Mouse (Mus musculus) heart, embryonic 12.5 days (tissue): ENCODE results near the gene Gm21970. TPM values are rescaled to one million over a fixed set of nuclear protein-coding genes. Genes with fewer than 3 reads are reported as not detected.
A peak's percentile ranks its signal among the peaks of the same experiment; 100 is the strongest.

Experiments used
- ATAC-seq: fragments of 200-750 bp; cut with Nextera tagmentation; 2 replicates; pipeline ENCODE4 v1.8.0; 2017; ENCODE audit warnings: moderate TSS enrichment, moderate library complexity; ENCODE audit not compliant: insufficient number of reproducible peaks, low FRiP score
- H3K27ac ChIP-seq: fragments of 300-500 bp; sonication (generic); 2 replicates; pipeline ENCODE4 v1.5.1; 2016; ENCODE audit warnings: mild to moderate bottlenecking, moderate library complexity; ENCODE audit not compliant: poor library complexity, severe bottlenecking
- H3K27me3 ChIP-seq: fragments of 300-500 bp; sonication (generic); replicated peaks from 2 replicates; pipeline ENCODE4 v1.6.1; 2016; ENCODE audit warnings: mild to moderate bottlenecking, moderate library complexity
- H3K36me3 ChIP-seq: fragments of 300-500 bp; sonication (generic); 2 replicates; pipeline ENCODE4 v1.6.1; 2016; ENCODE audit warnings: mild to moderate bottlenecking, moderate library complexity
- H3K4me1 ChIP-seq: fragments of 300-500 bp; sonication (generic); replicated peaks from 2 replicates; pipeline ENCODE4 v1.6.1; 2016; ENCODE audit warnings: mild to moderate bottlenecking
- H3K4me2 ChIP-seq: fragments of 300-500 bp; sonication (generic); 2 replicates; pipeline ENCODE4 v1.6.1; 2016; ENCODE audit warnings: mild to moderate bottlenecking, moderate library complexity
- H3K4me3 ChIP-seq: fragments of 300-500 bp; sonication (generic); 2 replicates; pipeline ENCODE4 v1.5.1; 2016; ENCODE audit warnings: mild to moderate bottlenecking
- H3K9ac ChIP-seq: fragments of 300-500 bp; sonication (generic); 2 replicates; pipeline ENCODE4 v1.6.1; 2016; ENCODE audit warnings: mild to moderate bottlenecking, moderate library complexity
- H3K9me3 ChIP-seq: fragments of 300-500 bp; sonication (generic); replicated peaks from 2 replicates; pipeline ENCODE4 v1.6.1; 2016; ENCODE audit warnings: mild to moderate bottlenecking, moderate library complexity
- WGBS: fragments of 180-500 bp; shearing (Covaris S2); methylation state at CpG from one replicate; pipeline ENCODE4 v1.1.7; 2016; 5-methylcytosine and 5-hydroxymethylcytosine counted together
- polyA plus RNA-seq: library from polyadenylated mRNA; unstranded; fragments of >200 nt; fragmentation: Nextera tagmentation; extraction: Ambion mirVana; gene quantifications from 2 replicates; pipeline ENCODE4 v1.2.1, GENCODE M21; 2016

The Gm21970 gene
- polyA plus RNA-seq, 1 experiment from 2014 or later = not detected

DNA sequence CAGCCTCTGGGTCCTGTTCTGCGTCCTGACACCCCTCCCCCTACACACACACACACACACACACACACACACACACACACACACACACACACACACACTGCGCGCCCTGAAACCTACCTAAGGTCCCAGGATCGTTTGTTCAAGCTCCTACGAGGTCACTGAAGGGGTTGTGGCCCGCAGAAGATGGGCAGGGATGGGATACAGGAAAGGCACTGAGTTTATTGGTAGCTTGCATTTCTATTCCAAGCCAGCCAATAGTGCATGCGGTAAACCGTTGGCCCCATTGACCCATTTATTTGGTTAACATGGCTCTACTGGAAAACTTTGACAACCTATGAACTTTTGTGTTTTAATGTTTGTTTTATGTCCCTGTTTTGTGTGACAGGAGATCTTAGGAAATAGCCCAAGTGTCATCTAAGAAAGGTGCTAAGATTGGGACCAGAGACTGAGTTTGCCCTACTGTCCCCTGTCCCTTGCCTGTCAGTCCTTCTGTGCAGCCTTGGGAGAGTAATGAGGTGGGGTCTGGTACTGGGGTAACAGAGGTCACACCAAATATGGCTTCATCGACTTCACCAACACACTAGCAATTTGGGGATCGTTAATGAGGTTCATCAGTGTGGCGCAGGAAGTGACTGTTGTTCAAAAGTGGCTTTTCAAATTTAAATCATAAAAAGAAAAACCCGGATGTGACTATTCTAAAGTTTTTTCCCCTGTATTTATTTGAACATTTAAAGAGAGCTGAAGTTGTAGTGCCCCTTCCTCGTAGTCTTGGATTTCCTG lies 17.9 kb upstream of the Gm21970 start:
- Histone ChIP-seq H3K27ac (peak overlapping the region; percentile 93), H3K4me1 (peaks cover 29% of the 10 kb centered on the region), H3K4me3 (peak overlapping the region; percentile 78), H3K36me3 (peaks cover 15% of the 10 kb centered on the region), H3K4me2 (peak overlapping the region; percentile 88), H3K27me3 (no peaks in the 10 kb centered on the region), H3K9me3 (no peaks in the 10 kb centered on the region), H3K9ac (peak overlapping the region; percentile 84)
- ATAC-seq = peak; percentile 3; the same call in 1 of the 2 replicates
- 39% methylated on average over 12 of the region's 13 CpGs for WGBS

DNA sequence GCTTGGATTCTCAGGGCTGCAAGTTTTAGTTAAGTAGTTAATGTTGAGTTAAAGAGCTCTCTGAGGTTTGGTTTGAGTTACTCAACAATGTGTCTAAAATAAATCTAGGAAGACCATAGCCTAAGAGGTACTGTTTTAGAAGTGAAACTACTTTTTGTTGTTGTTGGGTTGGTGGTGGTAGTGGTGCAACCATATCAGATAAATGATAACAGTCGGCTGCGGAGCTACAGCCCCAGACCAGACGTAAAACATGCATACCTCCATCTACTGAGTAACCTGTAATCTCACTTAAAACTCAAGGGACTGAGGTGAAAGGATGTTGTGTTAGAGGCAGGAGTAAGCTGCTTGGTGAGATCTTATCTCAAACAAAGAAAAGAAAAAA lies 17.3 kb upstream of the Gm21970 start:
- Histone ChIP-seq H3K36me3 (peaks cover 15% of the 10 kb centered on the region), H3K4me3 (peak overlapping the region; percentile 78), H3K9ac (no peak overlapping the region), H3K27me3 (no peaks in the 10 kb centered on the region), H3K4me2 (peak overlapping the region; percentile 88; the same call in 1 of the 2 replicates), H3K9me3 (no peaks in the 10 kb centered on the region), H3K4me1 (peaks cover 35% of the 10 kb centered on the region), H3K27ac (no peak overlapping the region)
- no peak for ATAC-seq
- WGBS = 21% methylated on average over 3 of the region's 3 CpGs

DNA sequence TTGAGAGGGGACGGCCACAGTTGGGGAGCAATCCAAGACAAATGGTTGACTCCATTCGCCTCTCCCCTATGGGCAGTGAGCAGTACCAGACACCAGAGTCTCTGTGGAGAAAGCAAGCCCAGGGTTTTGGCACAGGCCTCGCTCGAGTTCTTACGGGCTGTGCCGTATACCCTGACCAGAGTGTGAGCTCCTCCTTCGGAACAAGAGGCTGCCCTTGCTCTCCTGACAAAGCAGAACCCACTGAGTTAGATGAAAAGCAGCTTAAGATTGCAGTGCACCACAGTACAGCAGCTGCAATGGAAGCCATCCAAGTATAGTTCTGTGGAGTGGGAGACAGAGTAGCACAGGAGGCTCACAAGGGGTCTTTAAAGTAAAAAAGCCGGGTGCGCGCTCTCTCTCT lies 14.8 kb upstream of the Gm21970 start:
- no peaks in the 10 kb centered on the region for H3K27me3 ChIP-seq
- no peak overlapping the region for H3K4me3 ChIP-seq
- 94% methylated on average over 10 of the region's 10 CpGs for WGBS
- ATAC-seq = no peak
- peaks cover 15% of the 10 kb centered on the region for H3K36me3 ChIP-seq
- no peak overlapping the region for H3K9ac ChIP-seq
- H3K4me2 ChIP-seq = no peak overlapping the region
- no peaks in the 10 kb centered on the region for H3K9me3 ChIP-seq
- H3K27ac ChIP-seq = no peak overlapping the region
- H3K4me1 ChIP-seq = peaks cover 41% of the 10 kb centered on the region

- H3K4me2 ChIP-seq = peak overlapping the region; percentile 56
- peaks cover 37% of the 10 kb centered on the region for H3K4me1 ChIP-seq
- H3K9ac ChIP-seq = 0 out of 2 replicates have a peak overlapping the region, but pooled peaks have one; percentile 2
- H3K27ac ChIP-seq = peak overlapping the region; percentile 36; the same call in 1 of the 2 replicates
- 49% methylated on average over 17 of the region's 17 CpGs for WGBS
- H3K36me3 ChIP-seq = peaks cover 17% of the 10 kb centered on the region
- H3K4me3 ChIP-seq = peak overlapping the region; percentile 33
- no peaks in the 10 kb centered on the region for H3K9me3 ChIP-seq
- ATAC-seq = no peak
- no peaks in the 10 kb centered on the region for H3K27me3 ChIP-seq
Measured at GRCm38 (mm10) chr16:91378431-91378986, 13.0 kb upstream of the Gm21970 start.

DNA sequence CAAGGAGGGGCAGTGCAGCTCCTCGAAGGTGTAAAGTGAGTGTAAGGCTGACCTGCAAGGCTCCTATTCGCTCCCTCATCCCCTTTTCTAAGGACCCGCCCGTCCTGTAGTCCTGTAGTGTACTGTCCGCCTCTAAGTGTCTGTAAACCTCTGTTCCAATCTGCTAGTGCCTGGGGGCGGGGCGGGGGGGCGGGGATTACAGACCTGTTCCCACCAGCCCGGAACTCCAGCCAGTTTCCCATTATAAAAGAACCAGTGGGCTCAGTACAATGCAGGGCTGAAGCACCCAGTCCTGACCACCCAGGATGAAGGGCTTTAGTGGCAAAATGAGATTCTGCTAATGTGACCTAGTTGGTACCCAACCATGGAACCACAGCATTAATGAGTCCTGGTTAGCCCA lies 12.5 kb upstream of the Gm21970 start:
- H3K4me1 ChIP-seq = peaks cover 32% of the 10 kb centered on the region
- peak overlapping the region; percentile 36; the same call in 1 of the 2 replicates for H3K27ac ChIP-seq
- H3K36me3 ChIP-seq = peaks cover 21% of the 10 kb centered on the region
- 0 out of 2 replicates have a peak, but pooled peaks have one; percentile 40 for ATAC-seq
- H3K27me3 ChIP-seq = no peaks in the 10 kb centered on the region
- no peaks in the 10 kb centered on the region for H3K9me3 ChIP-seq
- H3K9ac ChIP-seq = no peak overlapping the region
- peak overlapping the region; percentile 56 for H3K4me2 ChIP-seq
- H3K4me3 ChIP-seq = peak overlapping the region; percentile 33
- 22% methylated on average over 9 of the region's 9 CpGs for WGBS

DNA sequence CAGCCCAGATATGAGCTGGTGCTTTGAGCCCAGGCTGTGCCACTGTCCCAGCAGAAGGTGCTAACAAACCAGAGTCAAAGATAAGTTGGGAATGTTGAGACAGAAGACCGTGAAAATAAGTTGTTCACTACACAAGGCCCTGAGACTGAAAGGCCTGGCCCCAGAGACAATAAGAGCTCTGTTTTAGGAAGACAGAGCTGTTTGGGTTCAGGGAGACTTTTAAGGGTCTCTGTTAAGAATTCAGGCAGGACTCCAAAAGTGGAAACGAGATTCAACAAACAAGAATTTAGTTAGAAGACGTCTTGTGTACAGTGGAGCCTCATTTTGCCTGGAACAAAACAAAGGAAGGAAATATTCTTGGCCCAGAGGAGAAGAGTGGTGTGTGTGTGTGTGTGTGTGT lies 12.1 kb upstream of the Gm21970 start:
- Histone ChIP-seq H3K4me1 (peaks cover 31% of the 10 kb centered on the region), H3K27ac (peak overlapping the region; percentile 36; the same call in 1 of the 2 replicates), H3K36me3 (peaks cover 25% of the 10 kb centered on the region), H3K9ac (no peak overlapping the region), H3K27me3 (no peaks in the 10 kb centered on the region), H3K4me2 (no peak overlapping the region), H3K9me3 (no peaks in the 10 kb centered on the region), H3K4me3 (no peak overlapping the region)
- 52% methylated on average over 3 of the region's 3 CpGs for WGBS
- ATAC-seq = no peak

DNA sequence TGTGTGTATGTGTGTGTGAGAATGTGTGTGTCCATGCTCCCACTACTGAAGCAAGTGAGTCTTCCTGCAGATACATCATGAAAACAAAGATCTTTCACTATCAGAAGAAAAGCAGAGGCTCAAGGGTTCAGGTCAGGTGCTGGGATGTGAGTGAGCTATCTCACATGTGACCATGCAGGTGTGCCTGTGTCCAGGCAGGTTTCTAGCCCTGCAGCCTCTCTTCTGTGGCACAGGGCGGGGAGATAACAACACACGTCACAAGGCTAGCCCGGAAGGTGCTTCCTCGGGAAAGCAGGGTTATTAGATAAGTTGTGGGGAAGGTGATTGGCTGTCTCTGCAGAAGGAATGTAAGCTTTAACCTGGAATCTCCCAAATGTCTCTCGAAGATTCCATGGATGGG lies 11.4 kb upstream of the Gm21970 start:
- Histone ChIP-seq H3K36me3 (peaks cover 28% of the 10 kb centered on the region), H3K4me1 (peaks cover 30% of the 10 kb centered on the region), H3K4me2 (no peak overlapping the region), H3K9me3 (no peaks in the 10 kb centered on the region), H3K4me3 (no peak overlapping the region), H3K9ac (no peak overlapping the region), H3K27ac (no peak overlapping the region), H3K27me3 (no peaks in the 10 kb centered on the region)
- 0 out of 2 replicates have a peak, but pooled peaks have one; percentile 53 for ATAC-seq
- WGBS = 42% methylated on average over 5 of the region's 5 CpGs

GRCm38 (mm10) chr16:91381606-91382005 lies 9.9 kb upstream of the Gm21970 start:
- H3K9ac ChIP-seq = no peak overlapping the region
- H3K4me3 ChIP-seq = no peak overlapping the region
- H3K27me3 ChIP-seq = no peaks in the 10 kb centered on the region
- peaks cover 37% of the 10 kb centered on the region for H3K4me1 ChIP-seq
- no peaks in the 10 kb centered on the region for H3K9me3 ChIP-seq
- WGBS = 77% methylated on average over 4 of the region's 4 CpGs
- no peak overlapping the region for H3K27ac ChIP-seq
- H3K4me2 ChIP-seq = no peak overlapping the region
- peaks cover 22% of the 10 kb centered on the region for H3K36me3 ChIP-seq
- ATAC-seq = no peak

- no peaks in the 10 kb centered on the region for H3K27me3 ChIP-seq
- no peak overlapping the region for H3K4me3 ChIP-seq
- no peak overlapping the region for H3K27ac ChIP-seq
- 88% methylated on average over 9 of the region's 9 CpGs for WGBS
- peaks cover 37% of the 10 kb centered on the region for H3K4me1 ChIP-seq
- no peak overlapping the region for H3K4me2 ChIP-seq
- H3K9ac ChIP-seq = no peak overlapping the region
- H3K9me3 ChIP-seq = no peaks in the 10 kb centered on the region
- H3K36me3 ChIP-seq = peaks cover 20% of the 10 kb centered on the region
- no peak for ATAC-seq
Measured at GRCm38 (mm10) chr16:91382261-91382790, 9.2 kb upstream of the Gm21970 start.

- no peak overlapping the region for H3K27ac ChIP-seq
- 78% methylated on average over 4 of the region's 4 CpGs for WGBS
- peaks cover 37% of the 10 kb centered on the region for H3K36me3 ChIP-seq
- H3K9me3 ChIP-seq = peaks cover 4% of the 10 kb centered on the region
- H3K4me1 ChIP-seq = peaks cover 22% of the 10 kb centered on the region
- no peak overlapping the region for H3K4me2 ChIP-seq
- no peak overlapping the region for H3K4me3 ChIP-seq
- no peak overlapping the region for H3K9ac ChIP-seq
- no peak for ATAC-seq
- no peaks in the 10 kb centered on the region for H3K27me3 ChIP-seq
Measured at GRCm38 (mm10) chr16:91384221-91384620, 7.3 kb upstream of the Gm21970 start.

DNA sequence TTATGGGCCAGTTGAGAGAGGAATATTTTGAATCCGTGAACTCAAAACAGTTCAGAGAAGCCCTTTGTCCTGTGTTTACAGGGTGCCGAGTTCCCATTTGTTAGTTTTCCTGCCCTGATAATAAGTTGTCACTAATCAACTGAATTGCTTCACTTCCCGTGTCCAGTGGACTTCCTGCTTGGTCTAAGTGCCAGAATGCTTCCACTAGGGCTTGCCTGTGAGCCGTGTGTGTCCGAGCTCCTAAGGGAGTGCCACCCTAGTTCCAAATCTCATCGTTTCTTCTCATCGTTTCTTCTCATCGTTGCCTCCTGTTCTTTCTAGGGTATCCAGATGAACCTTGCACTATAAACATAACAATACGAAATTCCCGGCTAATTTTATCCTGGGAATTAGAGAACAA lies 5.9 kb upstream of the Gm21970 start:
- WGBS = 53% methylated on average over 10 of the region's 10 CpGs
- peaks cover 46% of the 10 kb centered on the region for H3K36me3 ChIP-seq

More for the DNA sequence above, 5.9 kb upstream of the Gm21970 start:
- H3K4me3 ChIP-seq = no peak overlapping the region
- H3K27me3 ChIP-seq = no peaks in the 10 kb centered on the region
- H3K9me3 ChIP-seq = peaks cover 6% of the 10 kb centered on the region
- ATAC-seq = peak; percentile 48; the same call in 1 of the 2 replicates
- peak overlapping the region; percentile 45 for H3K27ac ChIP-seq
- H3K4me1 ChIP-seq = peaks cover 10% of the 10 kb centered on the region; the same call in 1 of the 2 replicates
- H3K9ac ChIP-seq = no peak overlapping the region
- no peak overlapping the region for H3K4me2 ChIP-seq
